Mouse (Mus musculus): ENCODE data around the gene Tfeb. TPM values are rescaled to one million over a fixed set of nuclear protein-coding genes. Genes with fewer than 3 reads are reported as not detected.

Gene Tfeb
- polyA plus RNA-seq, 1 experiment = 36.4 TPM

DNA sequence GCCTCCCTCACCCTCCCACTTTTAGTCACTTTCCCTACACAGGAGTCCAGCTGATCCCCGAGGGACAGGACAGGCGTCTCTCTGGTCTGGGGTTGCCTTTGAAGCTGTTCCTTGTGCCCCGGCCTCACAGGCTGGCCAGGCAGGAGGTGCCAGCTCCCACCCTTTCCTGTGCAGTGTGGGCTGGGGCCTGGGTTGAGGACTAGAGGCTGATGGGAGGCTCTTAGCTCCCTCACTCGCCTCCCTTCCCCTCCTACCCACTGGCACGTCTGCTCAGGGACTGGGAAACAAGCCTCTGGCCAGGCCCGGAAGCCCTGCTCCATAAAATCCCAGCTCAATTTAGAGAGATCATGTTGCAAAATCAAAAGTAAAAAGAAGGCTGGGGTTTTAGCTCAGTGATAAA is 36.8 kb downstream of the Tfeb start:
- Histone ChIP-seq H3K27me3 (replicated peaks; ENCODE audit: control insufficient read depth, insufficient read depth, low read length) (no peaks in the 10 kb centered on the region), H3K36me3 (ENCODE audit: control insufficient read depth, insufficient read depth, low read length) (no peaks in the 10 kb centered on the region), H3K4me1 (ENCODE audit: control insufficient read depth, insufficient read depth, low read length) (peaks cover 5% of the 10 kb centered on the region; the same call in 1 of the 2 replicates), H3K4me3 (ENCODE audit: insufficient read depth, low read depth, low read length) (no peak overlapping the region), H3K27ac (ENCODE audit: insufficient read depth, low read depth, low read length) (no peak overlapping the region)
- no peak for TF ChIP-seq CTCF (conservative IDR thresholded peaks at IDR 0.05; ENCODE audit: insufficient read depth, insufficient read length, low read depth, low read length)
- no peak for TF ChIP-seq POLR2A (IDR thresholded peaks at IDR 0.05; ENCODE audit: low read depth, low read length)
- DNase-seq = no peak
- 43% methylated on average over 6 of the region's 6 CpGs for WGBS

GRCm38 (mm10) chr17:47777141-47777540 is 40.3 kb downstream of the Tfeb start:
- no peaks in the 10 kb centered on the region for H3K36me3 ChIP-seq (ENCODE audit: control insufficient read depth, insufficient read depth, low read length)
- no peak for DNase-seq
- H3K4me3 ChIP-seq (ENCODE audit: insufficient read depth, low read depth, low read length) = no peak overlapping the region
- peaks cover 5% of the 10 kb centered on the region; the same call in 1 of the 2 replicates for H3K4me1 ChIP-seq (ENCODE audit: control insufficient read depth, insufficient read depth, low read length)
- H3K27me3 ChIP-seq (replicated peaks; ENCODE audit: control insufficient read depth, insufficient read depth, low read length) = no peaks in the 10 kb centered on the region
- WGBS = 42% methylated on average over 2 of the region's 2 CpGs
- no peak overlapping the region for H3K27ac ChIP-seq (ENCODE audit: insufficient read depth, low read depth, low read length)
- TF ChIP-seq CTCF (conservative IDR thresholded peaks at IDR 0.05; ENCODE audit: insufficient read depth, insufficient read length, low read depth, low read length) = no peak
- no peak for TF ChIP-seq POLR2A (IDR thresholded peaks at IDR 0.05; ENCODE audit: low read depth, low read length)

- Histone ChIP-seq H3K36me3 (ENCODE audit: control insufficient read depth, insufficient read depth, low read length) (no peaks in the 10 kb centered on the region), H3K4me1 (ENCODE audit: control insufficient read depth, insufficient read depth, low read length) (no peaks in the 10 kb centered on the region), H3K4me3 (ENCODE audit: insufficient read depth, low read depth, low read length) (no peak overlapping the region), H3K27ac (ENCODE audit: insufficient read depth, low read depth, low read length) (no peak overlapping the region), H3K27me3 (replicated peaks; ENCODE audit: control insufficient read depth, insufficient read depth, low read length) (no peaks in the 10 kb centered on the region)
- WGBS = 74% methylated on average over 10 of the region's 10 CpGs
- TF ChIP-seq POLR2A (IDR thresholded peaks at IDR 0.05; ENCODE audit: low read depth, low read length) (no peak), CTCF (conservative IDR thresholded peaks at IDR 0.05; ENCODE audit: insufficient read depth, insufficient read length, low read depth, low read length) (no peak)
- no peak for DNase-seq
Measured at GRCm38 (mm10) chr17:47780470-47780869, 43.6 kb downstream of the Tfeb start.

- no peak for DNase-seq
- Histone ChIP-seq H3K27ac (ENCODE audit: insufficient read depth, low read depth, low read length) (no peak overlapping the region), H3K27me3 (replicated peaks; ENCODE audit: control insufficient read depth, insufficient read depth, low read length) (no peaks in the 10 kb centered on the region), H3K4me1 (ENCODE audit: control insufficient read depth, insufficient read depth, low read length) (no peaks in the 10 kb centered on the region), H3K4me3 (ENCODE audit: insufficient read depth, low read depth, low read length) (no peak overlapping the region), H3K36me3 (ENCODE audit: control insufficient read depth, insufficient read depth, low read length) (no peaks in the 10 kb centered on the region)
- no peak for TF ChIP-seq CTCF (conservative IDR thresholded peaks at IDR 0.05; ENCODE audit: insufficient read depth, insufficient read length, low read depth, low read length)
- TF ChIP-seq POLR2A (IDR thresholded peaks at IDR 0.05; ENCODE audit: low read depth, low read length) = no peak
- 73% methylated on average over 3 of the region's 3 CpGs for WGBS
Measured at GRCm38 (mm10) chr17:47782486-47782885, 45.7 kb downstream of the Tfeb start.

DNA sequence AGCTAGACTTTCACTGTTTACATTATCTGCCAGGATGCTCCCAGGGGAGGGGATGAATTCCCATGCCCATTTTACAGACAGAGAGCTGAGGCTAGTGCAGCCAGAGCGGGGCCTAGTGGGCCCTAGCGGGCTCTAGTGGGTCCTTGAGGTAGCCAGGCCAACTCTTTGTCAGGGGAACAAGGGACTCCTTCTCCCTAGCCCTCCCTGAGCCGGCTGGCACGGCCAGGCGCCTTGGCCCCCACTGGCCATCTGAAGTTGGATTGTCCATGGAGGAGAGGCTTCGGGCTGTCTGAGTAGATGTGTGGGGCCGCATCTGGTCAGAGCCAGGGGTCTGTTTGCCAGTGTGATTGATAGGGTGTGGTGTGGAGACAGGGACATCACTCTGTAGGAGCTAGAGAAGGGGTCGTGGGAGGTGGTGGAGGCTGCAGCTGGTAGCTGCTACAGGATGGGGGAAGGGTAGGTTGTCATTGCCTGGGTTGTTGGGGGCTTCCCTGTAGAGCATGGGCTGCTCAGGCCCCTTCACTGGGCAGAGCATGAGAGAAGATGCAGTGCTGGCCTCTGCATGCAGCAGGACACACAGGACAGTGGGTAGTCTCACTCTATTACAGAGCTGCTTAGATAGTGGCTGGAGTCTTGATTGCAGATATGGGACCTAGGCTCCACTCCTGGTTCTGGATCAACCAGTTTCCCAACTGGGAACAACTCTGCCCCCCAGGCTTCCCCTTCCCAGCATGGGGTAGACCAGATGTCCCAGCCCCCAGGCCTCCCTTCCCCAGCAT is 46.8 kb downstream of the Tfeb start:
- 90% methylated on average over 8 of the region's 8 CpGs for WGBS
- H3K4me1 ChIP-seq (ENCODE audit: control insufficient read depth, insufficient read depth, low read length) = no peaks in the 10 kb centered on the region

GRCm38 (mm10) chr17:47784411-47784810 is 47.6 kb downstream of the Tfeb start:
- no peaks in the 10 kb centered on the region for H3K4me1 ChIP-seq (ENCODE audit: control insufficient read depth, insufficient read depth, low read length)
- TF ChIP-seq POLR2A (IDR thresholded peaks at IDR 0.05; ENCODE audit: low read depth, low read length) (no peak), CTCF (conservative IDR thresholded peaks at IDR 0.05; ENCODE audit: insufficient read depth, insufficient read length, low read depth, low read length) (no peak)
- H3K36me3 ChIP-seq (ENCODE audit: control insufficient read depth, insufficient read depth, low read length) = no peaks in the 10 kb centered on the region
- 88% methylated on average over 6 of the region's 6 CpGs for WGBS
- no peak for DNase-seq
- H3K4me3 ChIP-seq (ENCODE audit: insufficient read depth, low read depth, low read length) = no peak overlapping the region
- H3K27ac ChIP-seq (ENCODE audit: insufficient read depth, low read depth, low read length) = no peak overlapping the region
- no peaks in the 10 kb centered on the region for H3K27me3 ChIP-seq (replicated peaks; ENCODE audit: control insufficient read depth, insufficient read depth, low read length)

More for the DNA sequence above, 46.8 kb downstream of the Tfeb start:
- DNase-seq = no peak
- H3K4me3 ChIP-seq (ENCODE audit: insufficient read depth, low read depth, low read length) = no peak overlapping the region
- H3K36me3 ChIP-seq (ENCODE audit: control insufficient read depth, insufficient read depth, low read length) = no peaks in the 10 kb centered on the region
- H3K27ac ChIP-seq (ENCODE audit: insufficient read depth, low read depth, low read length) = no peak overlapping the region
- H3K27me3 ChIP-seq (replicated peaks; ENCODE audit: control insufficient read depth, insufficient read depth, low read length) = no peaks in the 10 kb centered on the region
- TF ChIP-seq POLR2A (IDR thresholded peaks at IDR 0.05; ENCODE audit: low read depth, low read length) (no peak), CTCF (conservative IDR thresholded peaks at IDR 0.05; ENCODE audit: insufficient read depth, insufficient read length, low read depth, low read length) (no peak)

DNA sequence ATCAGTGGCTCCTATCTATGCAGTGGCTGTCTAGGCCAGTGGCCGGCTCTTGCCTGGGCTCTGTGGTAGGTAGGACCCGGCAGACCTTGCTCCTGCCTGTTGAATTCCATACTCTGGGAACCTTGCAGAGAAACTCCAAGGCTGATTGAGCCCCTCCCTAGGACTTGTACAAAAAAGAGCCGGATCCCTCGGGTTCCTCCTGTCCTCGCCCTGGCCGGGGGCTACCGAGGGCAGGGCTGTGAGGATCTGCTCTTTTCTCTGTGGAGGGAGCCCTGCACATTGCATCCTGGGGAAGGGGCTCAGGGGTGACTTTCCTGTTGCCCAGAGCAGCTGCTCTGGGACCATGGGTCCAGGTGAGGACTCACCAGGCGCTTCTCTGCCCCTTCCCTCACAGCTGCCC is 50.8 kb downstream of the Tfeb start:
- no peaks in the 10 kb centered on the region for H3K27me3 ChIP-seq (replicated peaks; ENCODE audit: control insufficient read depth, insufficient read depth, low read length)
- no peak overlapping the region for H3K4me3 ChIP-seq (ENCODE audit: insufficient read depth, low read depth, low read length)
- H3K27ac ChIP-seq (ENCODE audit: insufficient read depth, low read depth, low read length) = no peak overlapping the region
- no peaks in the 10 kb centered on the region for H3K36me3 ChIP-seq (ENCODE audit: control insufficient read depth, insufficient read depth, low read length)
- H3K4me1 ChIP-seq (ENCODE audit: control insufficient read depth, insufficient read depth, low read length) = no peaks in the 10 kb centered on the region
- 76% methylated on average over 8 of the region's 8 CpGs for WGBS
- DNase-seq = no peak
- no peak for TF ChIP-seq POLR2A (IDR thresholded peaks at IDR 0.05; ENCODE audit: low read depth, low read length)
- no peak for TF ChIP-seq CTCF (conservative IDR thresholded peaks at IDR 0.05; ENCODE audit: insufficient read depth, insufficient read length, low read depth, low read length)

Measured in kidney, adult 2 months (tissue).